Mouse (Mus musculus) CD8-positive naive resting alpha-beta T cell, adult 2 months (primary cell): Measurements from ENCODE around the gene Snx29.

Source experiments
- DNase-seq, 2 experiments: peaks; one replicate each; pipeline ENCODE4 v3.0.0; 2022; ENCODE audit warnings: low read depth in 2 of 2, low spot score in 2 of 2

Snx29 gene

GRCm38 (mm10) chr16:11670971-11671310 is 348.2 kb downstream of the Snx29 start:
- no peak for DNase-seq

- DNase-seq: no peak
These were observed 353.3 kb downstream of the Snx29 start for GRCm38 (mm10) chr16:11676006-11676405.

- DNase-seq: peak in 1 of 2 experiments; percentile 5
These were observed 362.6 kb downstream of the Snx29 start for GRCm38 (mm10) chr16:11685264-11685663.

GRCm38 (mm10) chr16:11685735-11686340 is 363.1 kb downstream of the Snx29 start:
- DNase-seq: no peak

GRCm38 (mm10) chr16:11687836-11688235 is 365.1 kb downstream of the Snx29 start:
- peak; percentile 23 to 54 for DNase-seq

- DNase-seq: no peak
These were observed 365.7 kb downstream of the Snx29 start for GRCm38 (mm10) chr16:11688281-11689005.

GRCm38 (mm10) chr16:11690097-11690496 is 367.4 kb downstream of the Snx29 start:
- no peak for DNase-seq

GRCm38 (mm10) chr16:11690756-11691155 is 368.0 kb downstream of the Snx29 start:
- no peak for DNase-seq

GRCm38 (mm10) chr16:11691487-11692200 is 368.9 kb downstream of the Snx29 start:
- no peak for DNase-seq

GRCm38 (mm10) chr16:11692744-11693143 is 370.0 kb downstream of the Snx29 start:
- no peak for DNase-seq

GRCm38 (mm10) chr16:11694386-11694785 is 371.7 kb downstream of the Snx29 start:
- no peak for DNase-seq

GRCm38 (mm10) chr16:11696767-11697166 is 374.1 kb downstream of the Snx29 start:
- no peak for DNase-seq

GRCm38 (mm10) chr16:11697710-11698357 is 375.1 kb downstream of the Snx29 start:
- DNase-seq: no peak

GRCm38 (mm10) chr16:11701579-11701978 is 378.9 kb downstream of the Snx29 start:
- DNase-seq: no peak

GRCm38 (mm10) chr16:11704096-11704495 is 381.4 kb downstream of the Snx29 start:
- DNase-seq: no peak

GRCm38 (mm10) chr16:11705456-11705855 is 382.7 kb downstream of the Snx29 start:
- no peak for DNase-seq

- DNase-seq: no peak
These were observed 385.4 kb downstream of the Snx29 start for GRCm38 (mm10) chr16:11708097-11708496.

GRCm38 (mm10) chr16:11709382-11709781 is 386.7 kb downstream of the Snx29 start:
- DNase-seq: no peak

GRCm38 (mm10) chr16:11709999-11710667 is 387.4 kb downstream of the Snx29 start:
- DNase-seq: no peak

GRCm38 (mm10) chr16:11713265-11713865 is 390.7 kb downstream of the Snx29 start:
- DNase-seq: no peak

GRCm38 (mm10) chr16:11716932-11717331 is 394.2 kb downstream of the Snx29 start:
- no peak for DNase-seq
